Mouse (Mus musculus) liver, adult 2 months (tissue): ENCODE measurements around the gene Med11.

Experiments used
- CTCF ChIP-seq: fragments of 200-500 bp; IDR thresholded peaks from 2 replicates; pipeline ENCODE4 v1.5.1; 2011; ENCODE audit warnings: low read depth, low read length, control low read depth
- POLR2A ChIP-seq: fragments of 200-500 bp; IDR thresholded peaks from 2 replicates; pipeline ENCODE4 v1.6.1; 2011; ENCODE audit warnings: low read length, control low read depth; ENCODE audit not compliant: insufficient read depth; ENCODE audit errors: extremely low read depth

DNA sequence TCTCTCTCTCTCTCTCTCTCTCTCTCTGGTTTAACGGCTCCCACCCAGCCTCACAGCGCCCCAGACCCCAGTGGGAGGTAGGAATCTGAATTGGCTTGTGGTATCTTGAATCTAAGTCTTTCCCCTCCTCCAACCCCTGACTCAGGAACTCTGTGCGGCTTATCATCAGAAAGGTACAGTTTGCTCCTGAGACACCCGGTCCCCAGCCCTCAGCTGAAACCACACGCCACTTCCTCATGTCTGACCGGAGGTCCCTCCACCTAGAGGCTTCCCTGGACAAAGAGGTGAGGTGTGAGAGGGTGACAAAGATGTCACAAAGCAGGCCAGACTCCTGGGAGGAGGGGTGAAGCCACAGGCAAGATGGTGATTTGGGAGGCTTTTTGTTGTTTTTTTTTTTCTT lies 14.3 kb upstream of the Med11 start:
- no peak for TF ChIP-seq CTCF
- TF ChIP-seq POLR2A, result no peak
